Mouse (Mus musculus) common myeloid progenitor, adult 5-6 weeks (primary cell): ENCODE measurements at regions not wholly inside any gene's neighbourhood (a gene's known extent, or its start where the extent isn't known, plus 50 kb on each side); places are given as distances from the start of the nearest gene placed in this dataset.

Experiments used
- ATAC-seq: replicated peaks from 2 replicates; pipeline ENCODE4 v1.8.0; 2016; ENCODE audit warnings: low read depth, mild to moderate bottlenecking, moderate TSS enrichment, inconsistent platforms; ENCODE audit not compliant: poor library complexity, severe bottlenecking

- ATAC-seq = peak; percentile 50; the same call in 1 of the 2 replicates
Observed at GRCm38 (mm10) chr4:37114424-37114823, 162.9 kb upstream of the Lingo2 start.
